Mouse (Mus musculus) erythroid progenitor cell, adult 5-6 weeks (primary cell): ENCODE measurements at regions not wholly inside any gene's neighbourhood (a gene's known extent, or its start where the extent isn't known, plus 50 kb on each side); places are given as distances from the start of the nearest gene placed in this dataset.

Experiments
- ATAC-seq: replicated peaks from 2 replicates; pipeline ENCODE4 v1.8.0; 2016; ENCODE audit warnings: moderate number of reproducible peaks, mild to moderate bottlenecking, moderate TSS enrichment, inconsistent platforms; ENCODE audit not compliant: poor library complexity, low FRiP score, severe bottlenecking

DNA sequence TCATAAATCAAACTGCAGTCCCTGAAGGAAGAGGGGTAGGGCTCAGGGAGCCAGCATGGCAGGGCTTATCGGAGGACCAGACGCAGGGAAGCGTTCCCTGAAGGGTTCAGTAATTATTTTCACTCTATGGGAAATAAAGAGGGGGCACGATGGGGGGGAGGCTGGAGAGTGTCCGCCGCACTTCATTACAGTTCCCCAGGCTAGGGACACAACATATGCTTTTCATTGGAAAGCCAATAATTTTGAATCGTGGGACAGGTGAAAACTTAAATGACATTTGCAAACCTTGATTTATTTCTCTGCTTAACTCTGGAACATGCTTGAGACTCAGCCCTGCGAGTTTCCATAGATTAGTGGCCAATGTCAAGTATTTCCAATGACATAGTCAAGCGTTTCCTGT is 187.2 kb upstream of the Habp2 start:
- ATAC-seq = no peak

DNA sequence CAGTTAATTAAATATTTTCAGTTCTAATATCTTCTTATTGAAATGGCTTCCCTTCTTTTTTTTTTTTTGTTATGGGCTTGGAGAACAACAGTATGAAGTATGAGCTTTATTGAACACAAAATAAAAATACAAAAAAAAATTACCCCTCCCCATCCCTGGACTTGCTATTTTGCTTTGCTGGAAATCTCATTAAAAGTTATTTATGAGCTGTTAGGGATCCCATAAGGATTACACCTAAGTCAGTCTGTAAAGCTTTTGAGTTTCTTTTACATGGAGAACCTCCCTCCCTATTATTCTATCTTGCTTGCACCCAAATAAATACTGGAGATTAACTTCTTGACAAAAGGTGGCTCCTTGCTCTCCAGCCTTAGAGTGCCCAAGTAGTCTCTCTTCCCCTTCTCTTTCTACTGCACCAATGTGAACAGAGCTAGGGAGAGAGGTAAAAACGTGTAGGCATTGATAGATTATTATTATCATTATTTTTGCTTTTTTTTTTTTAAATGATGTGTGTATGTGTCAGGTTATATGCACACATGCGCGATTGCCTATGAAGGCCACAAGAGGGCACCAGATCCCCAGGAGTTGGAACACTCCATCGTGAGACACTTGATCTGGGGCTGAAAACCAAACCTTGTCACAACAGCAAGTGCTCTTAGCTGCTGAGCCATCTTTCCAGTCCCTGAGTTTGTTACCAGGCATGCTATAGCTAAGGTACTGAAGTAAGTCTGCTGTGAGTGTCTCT is 186.6 kb upstream of the Habp2 start:
- ATAC-seq = no peak

DNA sequence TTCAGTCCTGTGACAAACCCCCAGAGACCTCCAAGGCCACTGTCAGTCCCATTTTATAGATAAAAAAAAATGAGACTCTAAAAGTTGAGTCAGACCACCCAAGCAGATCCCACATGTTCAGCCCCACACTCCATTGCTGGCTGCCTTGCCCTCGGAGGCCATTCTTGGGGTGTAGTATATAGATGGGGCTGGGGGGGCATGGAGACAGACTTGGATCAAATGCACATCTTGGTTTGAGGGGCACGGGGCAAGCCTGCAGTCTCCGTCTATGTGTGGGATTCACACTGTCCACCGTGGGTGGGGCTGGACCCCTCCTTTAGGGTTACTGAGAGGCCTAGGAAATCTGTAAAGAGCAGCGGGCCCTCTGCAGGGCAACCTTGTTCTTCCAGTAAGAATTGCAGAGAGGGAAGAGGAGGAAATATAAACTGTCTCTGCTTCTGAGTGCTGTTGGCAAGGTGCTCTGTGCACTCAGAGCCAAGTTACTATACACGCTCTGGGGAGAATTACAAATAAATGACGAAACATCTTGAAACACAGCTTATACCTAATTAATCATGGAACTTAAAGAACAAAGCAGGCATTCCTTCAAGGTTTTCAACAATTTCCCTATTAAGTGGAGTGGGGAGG is 184.4 kb upstream of the Habp2 start:
- ATAC-seq = no peak

DNA sequence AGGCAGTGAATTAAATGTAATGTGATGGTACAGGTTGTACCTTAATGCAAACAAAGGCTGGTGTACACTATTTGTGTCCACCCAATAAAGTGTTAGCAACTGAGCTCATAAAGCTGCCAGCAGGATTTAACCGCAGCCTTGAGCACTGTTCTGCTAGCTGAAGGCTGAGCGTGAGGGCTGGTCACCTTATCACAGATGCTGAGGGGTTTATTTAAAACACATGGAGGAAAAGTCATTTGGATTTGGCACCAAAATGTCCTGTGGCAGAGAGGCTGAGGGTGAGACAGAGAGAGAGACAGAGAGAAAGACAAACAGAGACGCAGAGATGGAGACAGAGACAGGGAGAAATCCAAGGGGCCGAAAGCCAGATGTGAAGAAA is 181.9 kb upstream of the Habp2 start:
- no peak for ATAC-seq

DNA sequence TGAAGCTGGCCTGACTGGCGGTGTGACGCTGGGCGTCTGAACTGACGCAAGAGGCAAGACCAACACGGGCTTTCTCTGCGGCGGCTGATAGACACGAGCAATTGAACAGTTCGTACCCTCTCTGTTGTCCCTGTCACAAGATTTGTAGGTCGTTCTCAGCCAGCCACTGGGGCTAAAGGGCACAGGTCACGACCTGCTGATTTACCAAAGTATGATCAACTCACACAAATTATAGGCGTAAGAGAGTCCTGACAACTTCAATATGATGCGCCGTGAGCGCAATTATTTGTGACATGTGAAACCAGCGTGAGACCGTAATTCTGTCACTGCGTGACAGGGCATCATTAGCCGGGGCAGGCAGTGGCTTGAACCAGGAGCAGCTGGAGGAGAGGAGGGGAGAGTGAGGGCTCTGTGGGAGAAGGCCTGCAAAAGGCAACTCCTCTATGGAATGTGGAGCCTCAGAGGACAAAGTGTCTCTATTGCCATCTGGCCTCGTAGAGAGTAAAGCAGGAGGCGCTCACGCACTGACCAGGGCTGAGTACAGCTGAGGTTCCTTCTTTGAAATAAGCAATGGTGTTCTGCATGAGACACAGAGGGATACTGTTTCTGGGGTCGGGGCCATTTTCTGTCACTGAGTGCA is 181.4 kb upstream of the Habp2 start:
- no peak for ATAC-seq

DNA sequence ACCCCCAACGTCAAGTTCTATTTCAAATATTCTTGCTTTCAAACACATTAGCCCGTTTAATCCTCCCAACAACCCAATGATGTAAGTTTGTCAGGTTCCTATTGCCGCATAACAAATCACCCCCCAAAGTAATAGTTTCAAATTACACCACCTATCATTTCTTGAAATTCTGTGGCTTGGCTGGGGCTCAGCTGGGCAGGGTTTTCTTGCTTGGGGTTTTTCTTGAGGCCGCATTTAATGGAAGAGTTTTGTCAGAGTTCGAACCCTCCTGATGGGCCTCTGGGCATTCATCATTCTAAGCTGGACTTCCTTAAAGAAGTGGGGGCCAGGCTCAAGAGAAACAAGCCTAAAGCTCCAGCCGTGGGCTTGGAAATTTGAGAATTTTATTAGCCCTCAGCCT is 178.1 kb upstream of the Habp2 start:
- no peak for ATAC-seq

DNA sequence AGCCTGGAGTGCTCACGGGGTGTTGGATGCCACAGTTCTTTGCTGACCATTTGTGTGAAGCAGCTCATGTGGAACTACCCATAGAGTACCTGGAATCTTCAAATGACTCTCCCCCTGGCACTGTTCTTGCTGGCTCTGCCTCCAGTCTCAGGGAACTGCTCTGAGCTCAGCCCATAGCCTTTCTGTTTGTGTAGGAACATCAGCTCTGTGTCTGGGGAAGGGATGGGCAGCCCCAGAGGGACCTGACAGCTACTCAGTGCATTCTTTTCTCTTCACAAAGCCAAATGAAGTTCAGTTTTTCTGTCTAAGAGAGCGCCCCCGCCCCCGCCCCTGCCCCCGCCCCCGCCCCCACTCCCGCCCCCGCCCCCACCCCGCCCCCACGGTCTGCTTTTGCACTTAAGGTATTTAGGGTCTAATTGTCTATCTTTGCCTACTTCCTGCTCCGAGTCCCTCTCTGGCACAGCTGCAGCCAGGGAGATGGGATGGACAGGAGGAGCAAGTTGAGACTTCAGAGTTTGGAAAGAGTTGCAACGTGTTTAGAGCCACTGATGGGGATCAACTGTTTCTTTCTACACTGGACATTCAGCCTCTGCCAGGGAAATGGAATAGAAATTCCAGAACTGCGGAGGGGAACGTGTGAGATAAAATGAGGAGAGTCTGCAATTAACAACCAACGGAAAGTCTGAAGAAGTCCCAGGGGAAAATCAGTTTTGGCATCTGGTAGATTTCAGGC is 171.2 kb upstream of the Habp2 start:
- no peak for ATAC-seq

DNA sequence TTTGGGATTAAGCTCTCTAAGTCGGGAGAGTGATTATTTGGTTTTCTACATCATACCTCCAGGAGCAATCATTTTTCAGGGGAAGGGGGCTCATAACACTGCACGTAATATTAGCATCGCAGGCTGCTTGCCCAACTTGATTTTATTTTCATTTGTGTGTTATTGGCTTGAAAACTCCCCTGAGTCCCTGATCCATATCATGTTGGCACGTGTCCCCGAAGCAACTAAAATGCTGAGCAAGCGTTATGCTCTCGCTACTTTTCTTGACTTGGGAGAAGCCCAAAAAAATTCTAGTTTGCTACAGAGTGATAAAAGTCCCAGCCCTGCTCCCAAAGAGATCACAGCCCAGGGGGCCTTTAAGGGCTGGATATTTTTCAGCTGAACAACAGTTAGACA is 170.7 kb upstream of the Habp2 start:
- ATAC-seq = no peak

DNA sequence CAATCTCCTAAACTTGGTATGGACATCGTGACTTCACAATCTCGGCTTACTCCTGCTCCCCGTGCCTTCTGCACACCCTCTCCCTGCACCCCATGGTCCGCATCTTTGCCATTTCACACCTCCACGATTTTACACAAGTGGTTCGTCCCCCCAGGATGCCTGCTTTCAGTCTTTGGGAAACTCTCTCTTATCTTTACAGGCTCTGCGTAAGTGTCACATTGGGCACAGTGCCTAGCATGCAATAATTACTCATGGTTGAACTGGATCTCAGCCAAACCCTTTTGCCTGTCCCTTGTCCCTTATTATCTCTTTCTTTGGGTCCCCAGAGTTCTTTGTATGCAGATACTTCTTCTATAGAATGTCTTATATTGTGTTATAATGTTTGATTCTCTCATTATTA is 166.2 kb upstream of the Habp2 start:
- ATAC-seq = no peak

DNA sequence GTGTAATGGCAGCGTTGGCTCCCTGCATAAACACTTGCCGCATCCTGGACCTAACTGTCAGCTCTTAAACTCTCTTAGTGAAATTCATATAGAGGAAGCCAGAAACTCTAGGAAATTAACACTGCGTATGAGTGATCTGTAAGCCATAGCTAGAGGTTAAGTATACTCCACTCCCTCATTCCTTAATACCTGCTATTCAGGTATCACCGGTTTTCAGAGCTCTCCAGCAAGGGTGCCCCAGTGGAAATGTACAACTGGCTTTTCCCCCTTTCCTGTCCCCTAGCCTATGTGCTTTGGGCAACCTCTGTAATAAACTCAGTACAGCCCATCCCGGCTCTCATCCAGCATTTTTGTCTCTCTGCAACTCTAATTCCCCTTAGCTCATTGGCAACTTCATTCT is 164.8 kb upstream of the Habp2 start:
- ATAC-seq = no peak

DNA sequence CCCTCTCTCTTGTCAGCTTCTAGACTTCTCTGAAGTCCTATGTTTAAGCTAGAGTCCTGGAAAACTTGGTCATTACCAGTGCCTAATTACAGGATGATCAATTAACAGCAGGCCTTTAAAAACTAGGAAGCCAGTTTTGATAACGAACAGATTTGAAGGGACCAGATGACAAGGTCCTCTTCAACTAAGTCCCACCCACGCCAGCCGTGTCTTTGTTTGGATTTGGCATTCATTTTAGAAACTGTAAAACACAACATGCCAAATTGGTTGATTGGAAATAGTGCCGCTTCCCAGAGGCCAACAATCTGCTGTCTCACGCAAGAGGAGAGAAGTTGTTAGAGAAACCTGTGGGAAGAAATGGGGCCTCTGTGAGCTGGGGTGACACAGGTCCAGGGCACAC is 155.4 kb upstream of the Habp2 start:
- ATAC-seq = no peak

DNA sequence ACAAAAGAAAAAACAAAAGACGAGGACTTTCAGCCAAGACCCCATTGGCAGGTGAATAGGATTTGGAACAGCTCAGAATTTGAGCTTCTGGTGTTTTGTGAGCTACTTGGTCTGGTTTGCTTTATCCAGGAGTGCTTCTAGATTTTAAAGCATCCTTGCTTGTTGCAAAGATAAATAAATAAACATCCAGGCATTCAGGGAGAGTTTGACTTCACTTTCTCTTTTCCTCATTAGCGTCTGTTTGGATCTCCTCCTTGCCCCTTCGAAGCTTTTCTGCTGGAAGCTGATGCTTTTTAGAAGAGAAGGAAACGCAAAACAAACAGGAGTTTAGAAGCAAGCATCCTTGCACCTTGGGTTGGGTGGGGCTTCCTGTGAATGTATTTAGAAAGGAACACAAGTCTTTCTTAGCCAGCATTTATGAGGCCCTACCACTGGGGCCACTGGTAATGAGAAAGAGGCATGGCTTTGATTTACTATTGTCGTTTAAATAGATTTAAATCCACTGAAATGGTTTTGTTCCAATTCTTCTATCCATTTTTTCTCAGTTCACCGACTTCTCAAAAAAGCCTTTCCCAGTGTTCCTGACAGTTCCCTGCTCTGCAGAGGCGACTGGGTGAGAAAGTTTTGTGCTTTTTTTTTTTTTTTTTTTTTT is 153.9 kb upstream of the Habp2 start:
- ATAC-seq = no peak

DNA sequence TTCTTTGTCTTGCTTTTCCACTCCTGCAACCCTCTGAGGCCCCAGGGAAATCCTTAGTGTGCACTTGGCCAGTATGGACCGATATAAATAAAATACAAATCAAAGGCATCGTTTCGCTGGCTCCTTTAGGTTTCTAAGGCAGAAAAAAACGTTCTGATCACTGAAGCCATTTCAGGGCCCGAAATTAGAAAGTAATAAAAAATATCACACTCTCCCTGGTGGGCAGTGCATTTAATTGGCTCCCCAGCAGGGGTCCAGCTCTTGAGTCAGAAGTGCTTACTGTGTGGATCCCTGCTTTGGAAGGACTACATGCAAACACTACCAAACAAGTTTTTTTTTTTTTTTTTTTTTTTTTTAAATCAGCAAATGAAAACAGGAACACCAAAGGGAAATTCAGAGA is 153.4 kb upstream of the Habp2 start:
- no peak for ATAC-seq

DNA sequence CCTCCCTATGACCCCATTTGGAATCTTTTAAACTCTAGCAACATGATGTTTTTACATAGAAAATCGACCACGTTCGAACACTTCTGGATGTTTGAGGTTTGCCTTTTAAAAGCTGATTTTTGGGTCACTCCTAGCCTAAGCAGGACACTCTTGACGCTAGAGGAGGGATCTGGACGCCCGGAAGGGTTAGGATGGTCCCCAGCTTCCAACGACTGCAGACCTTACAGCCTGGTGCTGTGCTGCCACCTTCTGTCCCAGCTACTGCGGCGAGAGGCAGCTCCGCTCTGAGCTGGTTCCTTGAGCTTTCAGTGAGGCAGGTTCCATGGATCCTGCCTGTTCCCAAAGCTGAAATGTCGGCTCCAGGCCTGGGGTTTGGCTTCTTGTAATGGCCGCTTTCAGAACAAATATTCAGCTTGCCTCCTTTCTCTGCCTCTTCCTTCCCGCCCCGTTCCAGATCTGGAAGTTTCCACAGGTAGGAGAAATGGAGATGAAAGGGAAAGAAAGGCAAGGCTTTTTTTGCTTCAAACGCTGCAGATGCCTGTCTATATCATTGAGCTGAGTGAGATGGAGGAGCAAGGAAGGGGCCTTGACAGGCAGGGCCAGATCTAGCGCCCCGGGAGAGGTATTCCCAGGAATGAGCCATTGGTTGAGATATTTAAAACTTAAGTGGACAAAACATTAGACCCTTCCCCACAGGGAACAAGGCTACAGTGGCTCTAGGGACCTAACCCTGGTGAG is 152.7 kb upstream of the Habp2 start:
- ATAC-seq = no peak

DNA sequence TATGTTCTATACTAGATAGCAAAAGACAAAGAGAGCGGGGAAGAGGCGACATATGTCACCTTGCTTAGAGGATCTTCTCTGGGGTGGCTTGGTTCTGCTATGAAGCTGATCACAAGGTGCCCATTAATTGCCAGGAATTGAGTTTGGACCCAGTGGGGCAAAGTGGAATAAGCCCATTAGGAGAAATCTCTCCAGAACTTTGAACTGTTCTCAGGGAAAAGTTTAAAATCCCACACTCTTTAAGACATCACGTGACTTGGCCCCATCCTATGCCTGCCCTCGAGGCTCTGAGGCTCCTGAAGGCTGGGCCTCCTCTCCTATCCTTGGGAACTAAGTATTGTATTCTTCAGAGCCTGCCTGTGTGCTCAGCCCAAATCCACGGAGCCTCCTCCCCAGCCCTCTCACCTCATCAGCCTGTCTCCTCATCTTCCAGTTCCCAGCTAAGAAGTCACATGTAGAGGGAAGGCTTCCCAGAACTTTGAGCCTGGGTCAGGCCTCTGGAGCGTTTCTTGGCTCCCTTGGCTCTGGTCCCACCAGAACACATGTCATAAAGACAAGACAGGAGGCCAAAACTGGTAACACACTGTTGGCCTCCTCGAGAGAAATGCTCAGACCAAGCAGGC is 151.5 kb upstream of the Habp2 start:
- ATAC-seq = no peak

DNA sequence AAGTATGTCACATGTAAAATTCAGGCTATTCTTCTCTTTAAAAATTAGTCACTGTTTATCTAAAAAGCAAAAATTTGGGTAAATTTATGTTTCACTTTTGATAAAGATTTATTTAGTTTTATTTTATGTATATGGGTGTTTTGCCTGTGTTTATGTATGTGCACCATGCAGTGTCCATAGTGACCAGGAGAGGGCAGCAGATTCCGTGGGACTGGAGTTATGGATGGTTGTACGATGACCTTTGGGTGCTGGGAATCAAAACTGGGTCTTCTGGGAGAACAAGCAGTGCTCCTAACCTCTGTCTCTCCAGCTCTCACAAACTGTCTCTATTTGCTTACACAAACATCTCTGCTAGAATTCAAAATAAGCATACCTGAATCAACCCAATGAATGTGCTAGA is 146.4 kb upstream of the Habp2 start:
- ATAC-seq = no peak

DNA sequence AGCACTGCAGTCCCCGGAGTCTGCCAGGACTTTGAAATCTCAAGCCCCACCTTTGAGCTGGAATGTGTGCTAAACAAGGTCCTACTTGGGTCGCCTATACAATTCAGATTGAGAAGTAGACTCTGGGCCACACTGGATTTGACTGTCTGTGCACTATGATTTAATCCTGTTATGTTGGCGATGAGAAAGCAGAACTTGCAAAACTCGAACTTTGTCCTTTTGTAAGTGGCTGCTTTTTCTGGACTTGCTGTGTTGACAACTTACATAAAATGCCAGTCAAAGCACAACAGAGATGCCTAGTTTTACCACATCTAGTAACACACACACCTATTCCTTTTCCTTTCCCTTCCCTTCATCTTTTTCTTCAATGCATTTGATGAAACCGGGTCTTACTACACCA is 142.7 kb upstream of the Habp2 start:
- ATAC-seq = no peak

DNA sequence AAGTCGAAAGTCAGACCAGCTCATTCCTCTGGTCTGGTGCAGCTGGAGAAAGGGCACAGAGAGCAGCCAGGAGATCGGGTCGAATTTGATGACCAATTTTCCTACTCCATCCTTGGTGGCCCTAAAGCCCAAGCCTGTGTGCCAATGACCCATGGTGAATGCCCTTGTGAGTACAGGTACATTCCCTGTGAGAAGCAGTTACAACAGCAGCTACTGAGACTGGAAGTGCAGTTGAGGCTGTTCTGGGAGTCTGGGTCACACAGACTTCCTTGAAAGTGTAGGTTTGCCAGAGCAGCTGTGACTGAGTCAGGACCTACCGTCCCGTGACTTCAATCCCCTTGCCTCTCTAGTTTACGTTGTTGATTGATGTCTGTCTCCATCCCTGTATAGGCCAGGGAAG is 129.8 kb upstream of the Habp2 start:
- ATAC-seq = no peak

DNA sequence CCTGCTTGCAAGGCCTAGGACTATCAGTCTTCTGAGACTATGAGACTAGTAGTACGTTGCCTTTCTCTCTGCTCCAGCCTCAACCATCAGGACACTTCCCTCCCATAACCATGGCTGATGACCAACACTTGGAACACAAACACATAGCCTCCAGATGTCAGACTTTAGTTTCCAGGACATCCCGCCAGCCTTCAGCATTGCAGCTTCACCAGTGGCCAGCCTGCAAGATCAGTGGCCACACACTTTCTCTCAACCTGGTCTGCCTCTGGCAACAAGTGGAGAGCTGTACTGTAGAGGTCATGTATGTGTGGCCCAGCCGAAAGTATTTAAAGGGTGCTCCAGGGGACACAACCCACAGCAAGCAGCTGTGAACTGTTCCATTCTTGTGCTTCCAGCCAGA is 124.8 kb upstream of the Habp2 start:
- ATAC-seq = no peak
